Mouse (Mus musculus) stomach, postnatal 0 days (tissue): ENCODE measurements around the gene Med12l.

Source experiments
- CTCF ChIP-seq: IDR thresholded peaks from 2 replicates; pipeline ENCODE4 v1.5.1; 2016; ENCODE audit warnings: antibody characterized with exemption, low read depth, mild to moderate bottlenecking, moderate library complexity
- EP300 ChIP-seq: optimal IDR thresholded peaks from 2 replicates; pipeline ENCODE3; 2016; ENCODE audit warnings: antibody characterized with exemption

DNA sequence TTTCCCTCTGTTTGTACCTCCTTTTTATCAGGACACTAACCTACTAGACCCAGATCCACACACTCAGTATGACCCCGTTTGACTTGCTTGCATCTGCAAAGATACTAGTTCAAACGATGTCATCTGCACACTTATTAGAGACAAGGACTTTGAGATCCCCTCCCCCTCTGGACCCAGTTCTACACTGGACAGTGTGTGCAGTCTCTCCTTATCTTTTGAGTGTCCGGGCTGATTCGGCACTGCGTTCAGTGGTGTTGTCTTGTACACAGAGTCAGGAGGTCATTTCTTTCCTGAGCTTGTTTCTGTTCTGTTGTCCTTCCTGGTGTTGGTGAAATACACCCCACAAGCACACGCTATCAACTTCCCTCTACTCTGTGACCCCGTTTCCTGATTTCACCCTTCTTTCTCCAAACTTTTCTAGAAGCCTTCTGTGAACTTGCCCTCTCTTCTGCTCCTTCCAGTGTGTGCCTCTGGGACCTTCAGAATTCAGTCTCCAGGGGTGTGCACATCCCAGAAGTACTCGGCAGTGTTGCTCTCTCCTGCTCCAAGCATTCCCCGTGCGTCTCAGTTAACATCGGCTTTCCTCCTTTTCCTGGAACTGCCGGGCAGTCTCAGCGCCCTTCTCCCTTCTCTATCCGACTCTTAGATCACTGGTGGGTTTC, 19.0 kb downstream of the Med12l start:
- no peak for TF ChIP-seq CTCF
- TF ChIP-seq EP300, result no peak
